Mouse (Mus musculus) bone marrow macrophage, adult 2 months (primary cell): ENCODE results near the gene Colq.

Source experiments
- CTCF ChIP-seq: IDR thresholded peaks from 2 replicates; pipeline ENCODE4 v1.5.1; 2012; ENCODE audit warnings: low read depth, mild to moderate bottlenecking, low read length, moderate library complexity
- POLR2A ChIP-seq: IDR thresholded peaks from 2 replicates; pipeline ENCODE4 v1.6.1; 2012; ENCODE audit warnings: mild to moderate bottlenecking, low read depth, low read length, borderline replicate concordance

DNA sequence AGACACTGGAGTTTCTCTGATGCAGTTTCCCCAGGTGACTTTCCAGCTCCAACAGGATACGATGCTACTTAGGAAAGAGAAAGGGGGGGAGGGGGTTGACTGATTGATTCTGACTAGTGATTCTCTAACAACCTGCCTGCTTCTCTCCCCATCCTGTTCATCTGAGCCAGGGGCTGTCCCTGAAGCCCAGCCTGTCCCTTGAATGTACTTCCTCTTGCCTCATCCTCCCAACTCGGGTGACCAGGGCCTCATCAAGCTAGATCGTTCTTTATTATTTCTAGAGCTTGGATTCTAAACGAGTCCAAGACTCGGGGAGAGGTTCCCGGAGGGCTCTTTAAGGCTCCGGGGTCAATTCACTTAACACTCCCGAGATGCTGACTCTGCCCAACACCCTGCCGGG lies 97.2 kb downstream of the Colq start:
- no peak for TF ChIP-seq CTCF
- TF ChIP-seq POLR2A: no peak
